Mouse (Mus musculus): ENCODE data around the gene Pak2. TPM values are rescaled to one million over a fixed set of nuclear protein-coding genes. Genes with fewer than 3 reads are reported as not detected.
"Not testable (repeated sequence)": the region's sequence is repeated elsewhere in the genome, so short reads cannot be mapped to it uniquely, and the experiment has no call there.

Pak2 gene
- polyA plus RNA-seq, 1 experiment from 2014 or later, result 49.6 TPM

GRCm38 (mm10) chr16:32070070-32070469, 9.1 kb downstream of the Pak2 start:
- H3K4me2 ChIP-seq; H3K4me3 ChIP-seq (ENCODE audit: low read depth, low read length); DNase-seq (ENCODE audit: low spot score, missing footprints); ATAC-seq (ENCODE audit: low FRiP score); H3K9me3 ChIP-seq (ENCODE audit: control insufficient read depth, low read length); H3K4me1 ChIP-seq (ENCODE audit: control insufficient read depth, insufficient read depth, low read length); H3K36me3 ChIP-seq (ENCODE audit: control insufficient read depth, insufficient read depth, low read length); H3K27me3 ChIP-seq (ENCODE audit: control insufficient read depth, insufficient read depth, low read length); H3K27ac ChIP-seq (ENCODE audit: low read depth, low read length); H3K9ac ChIP-seq (ENCODE audit: low read length): not testable (repeated sequence)
- 81% methylated on average over 4 of the region's 4 CpGs for WGBS

- H3K4me2 ChIP-seq, result no peak overlapping the region
- H3K4me3 ChIP-seq (ENCODE audit: low read depth, low read length), result no peak overlapping the region
- no peak overlapping the region for H3K9ac ChIP-seq (ENCODE audit: low read length)
- H3K36me3 ChIP-seq (ENCODE audit: control insufficient read depth, insufficient read depth, low read length), result no peaks in the 10 kb centered on the region
- no peak for DNase-seq (ENCODE audit: low spot score, missing footprints)
- H3K9me3 ChIP-seq (ENCODE audit: control insufficient read depth, low read length), result no peaks in the 10 kb centered on the region
- no peaks in the 10 kb centered on the region for H3K4me1 ChIP-seq (ENCODE audit: control insufficient read depth, insufficient read depth, low read length)
- 87% methylated on average over 12 of the region's 12 CpGs for WGBS
- no peak overlapping the region for H3K27ac ChIP-seq (ENCODE audit: low read depth, low read length)
- ATAC-seq (ENCODE audit: low FRiP score), result no peak
- H3K27me3 ChIP-seq (ENCODE audit: control insufficient read depth, insufficient read depth, low read length), result no peaks in the 10 kb centered on the region
These were observed 10.5 kb downstream of the Pak2 start for GRCm38 (mm10) chr16:32068389-32069300.

GRCm38 (mm10) chr16:32066899-32067298, 12.2 kb downstream of the Pak2 start:
- Histone ChIP-seq H3K27me3 (ENCODE audit: control insufficient read depth, insufficient read depth, low read length) (no peaks in the 10 kb centered on the region), H3K36me3 (ENCODE audit: control insufficient read depth, insufficient read depth, low read length) (no peaks in the 10 kb centered on the region), H3K9me3 (ENCODE audit: control insufficient read depth, low read length) (no peaks in the 10 kb centered on the region), H3K4me3 (ENCODE audit: low read depth, low read length) (no peak overlapping the region), H3K4me1 (ENCODE audit: control insufficient read depth, insufficient read depth, low read length) (no peaks in the 10 kb centered on the region), H3K4me2 (no peak overlapping the region), H3K27ac (ENCODE audit: low read depth, low read length) (no peak overlapping the region), H3K9ac (ENCODE audit: low read length) (no peak overlapping the region)
- no peak for ATAC-seq (ENCODE audit: low FRiP score)
- 100% methylated on average over 1 of the region's 1 CpGs for WGBS
- no peak for DNase-seq (ENCODE audit: low spot score, missing footprints)

- Histone ChIP-seq H3K27ac (ENCODE audit: low read depth, low read length) (no peak overlapping the region), H3K4me1 (ENCODE audit: control insufficient read depth, insufficient read depth, low read length) (no peaks in the 10 kb centered on the region), H3K27me3 (ENCODE audit: control insufficient read depth, insufficient read depth, low read length) (no peaks in the 10 kb centered on the region), H3K9ac (ENCODE audit: low read length) (no peak overlapping the region), H3K4me2 (no peak overlapping the region), H3K36me3 (ENCODE audit: control insufficient read depth, insufficient read depth, low read length) (no peaks in the 10 kb centered on the region), H3K9me3 (ENCODE audit: control insufficient read depth, low read length) (no peaks in the 10 kb centered on the region), H3K4me3 (ENCODE audit: low read depth, low read length) (no peak overlapping the region)
- ATAC-seq (ENCODE audit: low FRiP score) (no peak), DNase-seq (ENCODE audit: low spot score, missing footprints) (no peak)
- WGBS, result 89% methylated on average over 7 of the region's 7 CpGs
These were observed 15.2 kb downstream of the Pak2 start for GRCm38 (mm10) chr16:32063900-32064299.

- no peak overlapping the region for H3K4me3 ChIP-seq (ENCODE audit: low read depth, low read length)
- WGBS, result 84% methylated on average over 2 of the region's 2 CpGs
These were observed 16.9 kb downstream of the Pak2 start for GRCm38 (mm10) chr16:32062226-32062625.

GRCm38 (mm10) chr16:32059840-32060523, 19.2 kb downstream of the Pak2 start:
- Histone ChIP-seq H3K4me1 (ENCODE audit: control insufficient read depth, insufficient read depth, low read length) (no peaks in the 10 kb centered on the region), H3K9me3 (ENCODE audit: control insufficient read depth, low read length) (no peaks in the 10 kb centered on the region), H3K4me3 (ENCODE audit: low read depth, low read length) (no peak overlapping the region), H3K36me3 (ENCODE audit: control insufficient read depth, insufficient read depth, low read length) (no peaks in the 10 kb centered on the region), H3K9ac (ENCODE audit: low read length) (no peak overlapping the region), H3K4me2 (no peak overlapping the region), H3K27me3 (ENCODE audit: control insufficient read depth, insufficient read depth, low read length) (no peaks in the 10 kb centered on the region), H3K27ac (ENCODE audit: low read depth, low read length) (no peak overlapping the region)
- 90% methylated on average over 6 of the region's 6 CpGs for WGBS
- ATAC-seq (ENCODE audit: low FRiP score), result no peak
- no peak for DNase-seq (ENCODE audit: low spot score, missing footprints)

More at GRCm38 (mm10) chr16:32062226-32062625, 16.9 kb downstream of the Pak2 start:
- ATAC-seq (ENCODE audit: low FRiP score) (no peak), DNase-seq (ENCODE audit: low spot score, missing footprints) (no peak)
- no peaks in the 10 kb centered on the region for H3K36me3 ChIP-seq (ENCODE audit: control insufficient read depth, insufficient read depth, low read length)
- no peak overlapping the region for H3K27ac ChIP-seq (ENCODE audit: low read depth, low read length)
- no peaks in the 10 kb centered on the region for H3K9me3 ChIP-seq (ENCODE audit: control insufficient read depth, low read length)
- H3K27me3 ChIP-seq (ENCODE audit: control insufficient read depth, insufficient read depth, low read length), result no peaks in the 10 kb centered on the region
- no peak overlapping the region for H3K9ac ChIP-seq (ENCODE audit: low read length)
- H3K4me1 ChIP-seq (ENCODE audit: control insufficient read depth, insufficient read depth, low read length), result no peaks in the 10 kb centered on the region
- no peak overlapping the region for H3K4me2 ChIP-seq

GRCm38 (mm10) chr16:32058817-32059216, 20.3 kb downstream of the Pak2 start:
- ATAC-seq (ENCODE audit: low FRiP score) (no peak), DNase-seq (ENCODE audit: low spot score, missing footprints) (no peak)
- no peak overlapping the region for H3K9ac ChIP-seq (ENCODE audit: low read length)
- H3K4me1 ChIP-seq (ENCODE audit: control insufficient read depth, insufficient read depth, low read length), result no peaks in the 10 kb centered on the region
- no peak overlapping the region for H3K27ac ChIP-seq (ENCODE audit: low read depth, low read length)
- no peaks in the 10 kb centered on the region for H3K27me3 ChIP-seq (ENCODE audit: control insufficient read depth, insufficient read depth, low read length)
- no peaks in the 10 kb centered on the region for H3K9me3 ChIP-seq (ENCODE audit: control insufficient read depth, low read length)
- H3K36me3 ChIP-seq (ENCODE audit: control insufficient read depth, insufficient read depth, low read length), result no peaks in the 10 kb centered on the region
- no peak overlapping the region for H3K4me2 ChIP-seq
- H3K4me3 ChIP-seq (ENCODE audit: low read depth, low read length), result no peak overlapping the region
- 89% methylated on average over 5 of the region's 5 CpGs for WGBS

GRCm38 (mm10) chr16:32042367-32042766, 36.8 kb downstream of the Pak2 start:
- 88% methylated on average over 4 of the region's 4 CpGs for WGBS
- H3K4me1 ChIP-seq (ENCODE audit: control insufficient read depth, insufficient read depth, low read length), result no peaks in the 10 kb centered on the region
- DNase-seq (ENCODE audit: low spot score, missing footprints) (no peak), ATAC-seq (ENCODE audit: low FRiP score) (no peak)
- no peaks in the 10 kb centered on the region for H3K27me3 ChIP-seq (ENCODE audit: control insufficient read depth, insufficient read depth, low read length)
- no peaks in the 10 kb centered on the region for H3K9me3 ChIP-seq (ENCODE audit: control insufficient read depth, low read length)
- H3K9ac ChIP-seq (ENCODE audit: low read length), result no peak overlapping the region
- H3K4me3 ChIP-seq (ENCODE audit: low read depth, low read length), result no peak overlapping the region
- H3K27ac ChIP-seq (ENCODE audit: low read depth, low read length), result no peak overlapping the region
- H3K36me3 ChIP-seq (ENCODE audit: control insufficient read depth, insufficient read depth, low read length), result peaks cover 19% of the 10 kb centered on the region
- H3K4me2 ChIP-seq, result no peak overlapping the region

GRCm38 (mm10) chr16:32019678-32020077, 59.5 kb downstream of the Pak2 start:
- WGBS, result 93% methylated on average over 9 of the region's 9 CpGs
- Histone ChIP-seq H3K4me2 (no peak overlapping the region), H3K27ac (ENCODE audit: low read depth, low read length) (no peak overlapping the region), H3K4me1 (ENCODE audit: control insufficient read depth, insufficient read depth, low read length) (no peaks in the 10 kb centered on the region), H3K9me3 (ENCODE audit: control insufficient read depth, low read length) (no peaks in the 10 kb centered on the region), H3K27me3 (ENCODE audit: control insufficient read depth, insufficient read depth, low read length) (no peaks in the 10 kb centered on the region), H3K4me3 (ENCODE audit: low read depth, low read length) (no peak overlapping the region), H3K36me3 (ENCODE audit: control insufficient read depth, insufficient read depth, low read length) (peaks cover 10% of the 10 kb centered on the region; the same call in 1 of the 2 replicates), H3K9ac (ENCODE audit: low read length) (no peak overlapping the region)
- no peak for ATAC-seq (ENCODE audit: low FRiP score)
- no peak for DNase-seq (ENCODE audit: low spot score, missing footprints)
